In genomic region chr4:115062540-115062874, GRCm38 (mm10) we compare ENCODE assay signal across 8 mouse cellular contexts. TPM values are rescaled to one million over a fixed set of nuclear protein-coding genes. Genes with fewer than 3 reads are reported as not detected.
DNase-seq lines count a peak whose midpoint lies in the region; ATAC-seq and TF ChIP-seq lines count a peak whose summit lies in the region.

No protein-coding gene starts in this region.

- no peak for TF ChIP-seq CTCF in testis, adult 2 months (IDR thresholded peaks at IDR 0.05; ENCODE audit: control insufficient read depth, insufficient read depth, insufficient replicate concordance, low read depth, low read length)
- no peak for TF ChIP-seq CTCF in forebrain, postnatal 0 days (IDR thresholded peaks at IDR 0.05; ENCODE audit: low read depth)
- no peak for TF ChIP-seq CTCF in stomach, postnatal 0 days (IDR thresholded peaks at IDR 0.05; ENCODE audit: low read depth)

- ATAC-seq in forebrain, postnatal 0 days = no peak
- peak; percentile 10; the same call in 1 of the 2 replicates for ATAC-seq in liver, embryonic 16.5 days (ENCODE audit: low read depth)
- no peak for ATAC-seq in stomach, postnatal 0 days (ENCODE audit: low FRiP score, low TSS enrichment)

- no peak for TF ChIP-seq EP300 in stomach, postnatal 0 days (optimal IDR thresholded peaks at IDR 0.05)

- peak overlapping the region; percentile 84 for H3K4me3 ChIP-seq in testis, adult 2 months (ENCODE audit: control insufficient read depth, low read depth, low read length)
- peak overlapping the region; percentile 51 for H3K4me3 ChIP-seq in forebrain, postnatal 0 days (ENCODE audit: low read depth, low read length)
- H3K4me3 ChIP-seq in liver, embryonic 16.5 days (ENCODE audit: low read depth, low read length) = peak overlapping the region; percentile 68
- H3K4me3 ChIP-seq in stomach, postnatal 0 days (ENCODE audit: low read depth, low read length) = peak overlapping the region; percentile 43

- H3K36me3 ChIP-seq in testis, adult 2 months (ENCODE audit: control insufficient read depth, insufficient read depth, low read length) = no peaks in the 10 kb centered on the region
- no peaks in the 10 kb centered on the region for H3K36me3 ChIP-seq in forebrain, postnatal 0 days (ENCODE audit: insufficient read depth)
- H3K36me3 ChIP-seq in liver, embryonic 16.5 days (ENCODE audit: control insufficient read depth, insufficient read depth) = peaks cover 48% of the 10 kb centered on the region
- H3K36me3 ChIP-seq in stomach, postnatal 0 days (ENCODE audit: control insufficient read depth, insufficient read depth, low read length) = no peaks in the 10 kb centered on the region

- no peak for TF ChIP-seq POLR2A in testis, adult 2 months (IDR thresholded peaks at IDR 0.05; ENCODE audit: control insufficient read depth, low read depth, low read length)

- peaks cover 8% of the 10 kb centered on the region for H3K27me3 ChIP-seq in testis, adult 2 months (ENCODE audit: control insufficient read depth, insufficient read depth, low read length)
- H3K27me3 ChIP-seq in forebrain, postnatal 0 days (ENCODE audit: insufficient read depth, low read length) = peaks cover 86% of the 10 kb centered on the region
- H3K27me3 ChIP-seq in liver, embryonic 16.5 days (ENCODE audit: control insufficient read depth, insufficient read depth, low read depth, low read length) = peaks cover 4% of the 10 kb centered on the region
- H3K27me3 ChIP-seq in stomach, postnatal 0 days (ENCODE audit: control insufficient read depth, insufficient read depth, low read length) = peaks cover 27% of the 10 kb centered on the region

- no peak overlapping the region for H3K27ac ChIP-seq in testis, adult 2 months (ENCODE audit: control insufficient read depth, insufficient read depth, low read depth, low read length)
- H3K27ac ChIP-seq in forebrain, postnatal 0 days (ENCODE audit: low read depth, low read length) = no peak overlapping the region
- H3K27ac ChIP-seq in liver, embryonic 16.5 days (ENCODE audit: low read length) = peak overlapping the region; percentile 71
- H3K27ac ChIP-seq in stomach, postnatal 0 days (replicated peaks) = no peak overlapping the region

- DNase-seq in testis, postnatal 14 days (ENCODE audit: low spot score) = no peak
- no peak for DNase-seq in forebrain, postnatal 0 days
- no peak for DNase-seq in stomach, postnatal 0 days (ENCODE audit: low spot score)
- no peak for DNase-seq in right cerebral cortex, adult 18-20 months
- DNase-seq in layer of hippocampus, adult 11-12 months (ENCODE audit: low spot score) = no peak
- no peak for DNase-seq in cerebellum, adult 11 months

- no peaks in the 10 kb centered on the region for H3K9me3 ChIP-seq in forebrain, postnatal 0 days (ENCODE audit: low read length)
- H3K9me3 ChIP-seq in liver, embryonic 16.5 days (replicated peaks; ENCODE audit: control insufficient read depth, low read length) = no peaks in the 10 kb centered on the region
- no peaks in the 10 kb centered on the region for H3K9me3 ChIP-seq in stomach, postnatal 0 days (ENCODE audit: control insufficient read depth, low read length)

- no peak overlapping the region for H3K9ac ChIP-seq in forebrain, postnatal 0 days
- H3K9ac ChIP-seq in liver, embryonic 16.5 days (ENCODE audit: low read depth, low read length) = peak overlapping the region; percentile 77
- no peak overlapping the region for H3K9ac ChIP-seq in stomach, postnatal 0 days (ENCODE audit: low read length)

- H3K4me1 ChIP-seq in testis, adult 2 months (ENCODE audit: control insufficient read depth, insufficient read depth, low read length) = peaks cover 27% of the 10 kb centered on the region
- H3K4me1 ChIP-seq in forebrain, postnatal 0 days (ENCODE audit: insufficient read depth) = no peaks in the 10 kb centered on the region
- H3K4me1 ChIP-seq in liver, embryonic 16.5 days (ENCODE audit: control insufficient read depth, low read depth, low read length) = peaks cover 28% of the 10 kb centered on the region
- H3K4me1 ChIP-seq in stomach, postnatal 0 days (replicated peaks; ENCODE audit: control insufficient read depth, insufficient read depth) = no peaks in the 10 kb centered on the region; the same call in 1 of the 2 replicates

- 2% methylated on average over 9 of the region's 9 CpGs for WGBS in forebrain, postnatal 0 days
- WGBS in liver, embryonic 16.5 days (ENCODE audit: insufficient replicate concordance) = 1% methylated on average over 9 of the region's 9 CpGs
- WGBS in stomach, postnatal 0 days = 2% methylated on average over 9 of the region's 9 CpGs

- peak overlapping the region; percentile 96 for H3K4me2 ChIP-seq in forebrain, postnatal 0 days (ENCODE audit: low read depth)
- peak overlapping the region; percentile 97 for H3K4me2 ChIP-seq in liver, embryonic 16.5 days (ENCODE audit: low read depth, low read length)
- H3K4me2 ChIP-seq in stomach, postnatal 0 days (replicated peaks; ENCODE audit: low read depth) = peak overlapping the region; percentile 83

RNA-seq across cellular contexts. Expression of gene Tal1, which starts 6.3 kb away (rescaled TPM):
- polyA plus RNA-seq in testis, adult 2 months (2012; rRNA removed) = 0.90 and 1.3 TPM in 2 replicates
- total RNA-seq in forebrain, postnatal 0 days (2014; rRNA removed) = 2.5 and 4.0 TPM in 2 replicates
- 0.34 and 0.54 TPM in 2 replicates for polyA plus RNA-seq in forebrain, postnatal 0 days (2015; fragmentation: Nextera tagmentation; extraction: Ambion mirVana)
- 17.1 and 17.8 TPM in 2 replicates for polyA plus RNA-seq in liver, embryonic 16.5 days (2015; fragmentation: Nextera tagmentation; extraction: Ambion mirVana)
- polyA plus RNA-seq in stomach, postnatal 0 days (2015; fragmentation: Nextera tagmentation; extraction: Ambion mirVana) = 0.16 and 0.19 TPM in 2 replicates

RNA-seq across cellular contexts. Expression of gene Pdzk1ip1, which starts 26.0 kb away (rescaled TPM):
- 336 and 353 TPM in 2 replicates for polyA plus RNA-seq in testis, adult 2 months (2012; rRNA removed)
- total RNA-seq in forebrain, postnatal 0 days (2014; rRNA removed) = 1.2 TPM in 1 of 2 replicates, not detected in the other
- 2.4 TPM in 2 replicates for polyA plus RNA-seq in forebrain, postnatal 0 days (2015; fragmentation: Nextera tagmentation; extraction: Ambion mirVana)
- 25.1 and 28.2 TPM in 2 replicates for polyA plus RNA-seq in liver, embryonic 16.5 days (2015; fragmentation: Nextera tagmentation; extraction: Ambion mirVana)
- 255 and 279 TPM in 2 replicates for polyA plus RNA-seq in stomach, postnatal 0 days (2015; fragmentation: Nextera tagmentation; extraction: Ambion mirVana)
